Mouse (Mus musculus) embryonic fibroblast, embryonic 13.5 days (primary cell): ENCODE data around the gene Spag9.

ENCODE experiments used
- CTCF ChIP-seq: IDR thresholded peaks from 2 replicates; pipeline ENCODE4 v1.5.1; 2011; ENCODE audit warnings: mild to moderate bottlenecking, control low read depth, low read length, moderate library complexity, borderline replicate concordance; ENCODE audit not compliant: insufficient read depth
- POLR2A ChIP-seq: IDR thresholded peaks from 2 replicates; pipeline ENCODE4 v1.6.1; 2011; ENCODE audit warnings: low read depth, mild to moderate bottlenecking, control low read depth, low read length, moderate library complexity

DNA sequence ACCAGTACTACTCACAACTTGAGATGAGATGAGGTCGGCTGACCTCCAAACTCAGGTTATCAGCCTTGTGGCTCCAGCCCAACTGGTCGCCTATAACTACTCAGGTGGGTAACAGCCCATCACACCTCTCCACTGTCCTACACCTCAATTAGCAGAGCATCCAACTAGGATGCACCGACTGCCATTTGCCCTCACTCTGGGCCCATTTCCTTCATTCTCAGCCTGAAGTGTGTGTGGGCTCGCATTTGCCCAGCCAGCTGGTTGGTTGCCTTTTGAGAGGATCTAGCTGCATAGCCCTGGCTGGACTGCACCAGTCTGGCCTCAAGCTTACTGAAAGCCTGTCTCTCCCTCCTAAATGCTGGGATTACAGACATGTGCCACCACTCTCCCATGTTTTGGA is 38.1 kb upstream of the Spag9 start:
- TF ChIP-seq POLR2A (no peak), CTCF (no peak)
